Mouse (Mus musculus) heart, embryonic 14.5 days (tissue): ENCODE measurements at regions not wholly inside any gene's neighbourhood (a gene's known extent, or its start where the extent isn't known, plus 50 kb on each side); places are given as distances from the start of the nearest gene placed in this dataset.

Source experiments
- ATAC-seq: fragments of 200-750 bp; cut with Nextera tagmentation; 2 replicates; pipeline ENCODE4 v1.8.0; 2017; ENCODE audit warnings: low read depth, moderate TSS enrichment; ENCODE audit not compliant: insufficient number of reproducible peaks, insufficient read depth, low FRiP score
- H3K27ac ChIP-seq, 2 experiments: fragments of 200-500 bp in 1 of 2; fragments of 300-500 bp in 1 of 2; sonication (generic) in 1 of 2; replicated peaks in 1 of 2; 2 replicates each; pipeline ENCODE4 v1.5.1; 2012 to 2014; ENCODE audit warnings: low read depth in 2 of 2, low read length in 2 of 2, control low read depth in 1 of 2, mild to moderate bottlenecking in 1 of 2, mixed read lengths in 1 of 2; ENCODE audit not compliant: control insufficient read depth in 1 of 2, insufficient read depth in 1 of 2
- H3K27me3 ChIP-seq: fragments of 300-500 bp; sonication (generic); 2 replicates; pipeline ENCODE4 v1.6.1; 2014; ENCODE audit warnings: mild to moderate bottlenecking, low read length, control low read depth; ENCODE audit not compliant: control insufficient read depth, insufficient read depth
- H3K36me3 ChIP-seq: fragments of 300-500 bp; sonication (generic); 2 replicates; pipeline ENCODE4 v1.6.1; 2014; ENCODE audit warnings: mild to moderate bottlenecking, control low read depth, low read length, mixed read lengths; ENCODE audit not compliant: control insufficient read depth, insufficient read depth
- H3K4me1 ChIP-seq, 2 experiments: fragments of 200-500 bp in 1 of 2; fragments of 300-500 bp in 1 of 2; sonication (generic) in 1 of 2; 2 replicates each; pipeline ENCODE4 v1.6.1; 2012 to 2014; ENCODE audit warnings: low read length in 2 of 2, control low read depth in 1 of 2, mixed read lengths in 1 of 2; ENCODE audit not compliant: control insufficient read depth in 2 of 2, insufficient read depth in 2 of 2
- H3K4me2 ChIP-seq: fragments of 300-500 bp; sonication (generic); 2 replicates; pipeline ENCODE4 v1.6.1; 2014; ENCODE audit warnings: mild to moderate bottlenecking, low read length
- H3K4me3 ChIP-seq, 2 experiments: fragments of 200-500 bp in 1 of 2; fragments of 300-500 bp in 1 of 2; sonication (generic) in 1 of 2; 2 replicates each; pipeline ENCODE4 v1.5.1; 2012 to 2014; ENCODE audit warnings: low read length in 2 of 2, mild to moderate bottlenecking in 2 of 2, control low read depth in 1 of 2, low read depth in 1 of 2, moderate library complexity in 1 of 2; ENCODE audit not compliant: control insufficient read depth in 1 of 2, insufficient read depth in 1 of 2
- H3K9ac ChIP-seq: fragments of 300-500 bp; sonication (generic); 2 replicates; pipeline ENCODE4 v1.6.1; 2014; ENCODE audit warnings: mild to moderate bottlenecking, low read length
- H3K9me3 ChIP-seq: fragments of 300-500 bp; sonication (generic); 2 replicates; pipeline ENCODE4 v1.6.1; 2016; ENCODE audit warnings: low read length, control low read depth; ENCODE audit not compliant: control insufficient read depth
- WGBS: fragments of 180-500 bp; shearing (Covaris S2); extraction: QIAGEN DNeasy Blood & Tissue Kit; methylation state at CpG from one replicate; pipeline ENCODE4 v1.1.7; 2014; 5-methylcytosine and 5-hydroxymethylcytosine counted together

DNA sequence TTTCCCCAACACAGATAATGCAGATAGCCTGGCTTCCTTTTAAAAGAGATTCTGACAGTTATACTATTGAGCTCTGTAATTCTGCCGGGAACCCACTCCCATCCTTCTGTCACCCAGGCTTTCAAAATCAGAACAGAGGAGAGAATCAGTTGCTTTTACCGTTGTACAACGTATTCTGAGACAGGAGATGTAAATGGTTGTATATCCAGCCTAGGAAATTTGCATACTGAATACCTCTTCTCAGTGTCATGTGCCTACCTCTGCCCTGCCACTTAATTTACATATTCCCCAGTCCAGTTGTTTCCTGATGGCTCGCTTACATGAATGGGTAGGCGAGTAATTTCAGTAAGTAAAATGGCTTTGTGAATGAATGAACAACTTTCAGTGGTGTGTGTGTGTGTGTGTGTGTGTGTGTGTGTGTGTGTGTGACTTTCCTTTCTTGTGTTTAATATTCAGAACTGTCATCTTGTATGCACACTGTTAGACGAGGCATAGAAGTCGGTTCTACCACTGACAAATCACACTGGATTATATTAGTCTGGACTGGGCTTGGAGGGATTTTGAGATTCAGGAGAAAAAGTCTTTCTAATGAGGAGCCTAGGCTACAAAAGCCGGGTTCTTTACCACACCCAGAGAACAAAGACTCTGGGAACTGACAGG is 282.2 kb upstream of the Cdh6 start:
- Histone ChIP-seq H3K4me3 (no peak overlapping the region), H3K4me2 (no peak overlapping the region), H3K4me1 (no peaks in the 10 kb centered on the region), H3K27ac (no peak overlapping the region), H3K27me3 (no peaks in the 10 kb centered on the region), H3K9me3 (no peaks in the 10 kb centered on the region), H3K9ac (no peak overlapping the region), H3K36me3 (no peaks in the 10 kb centered on the region)
- 73% methylated on average over 8 of the region's 8 CpGs for WGBS
- ATAC-seq = no peak

DNA sequence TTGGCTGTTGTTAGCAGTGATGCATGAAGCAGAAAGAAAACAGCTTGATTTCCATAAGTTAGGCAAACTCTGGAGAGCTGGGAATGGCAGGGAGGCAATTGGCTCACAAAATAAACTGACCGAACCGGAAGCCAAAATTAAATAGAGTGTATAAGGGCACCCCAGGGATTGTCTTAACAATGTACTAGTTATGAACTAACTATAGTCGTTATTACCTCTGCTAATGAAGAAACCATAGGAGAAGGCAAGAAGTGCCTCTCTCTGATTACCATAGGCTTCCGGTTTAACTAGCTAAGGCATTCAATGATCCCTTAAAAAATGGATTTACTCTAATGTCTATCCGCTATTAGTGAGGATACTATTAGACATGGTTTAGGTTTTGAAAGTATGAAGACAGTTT is 276.9 kb upstream of the Cdh6 start:
- Histone ChIP-seq H3K36me3 (no peaks in the 10 kb centered on the region), H3K9me3 (no peaks in the 10 kb centered on the region), H3K4me3 (no peak overlapping the region), H3K27ac (no peak overlapping the region), H3K27me3 (no peaks in the 10 kb centered on the region), H3K9ac (no peak overlapping the region), H3K4me2 (no peak overlapping the region), H3K4me1 (no peaks in the 10 kb centered on the region)
- WGBS = 90% methylated on average over 5 of the region's 5 CpGs
- ATAC-seq = no peak

- H3K4me2 ChIP-seq = no peak overlapping the region
- no peaks in the 10 kb centered on the region for H3K9me3 ChIP-seq
- no peaks in the 10 kb centered on the region for H3K36me3 ChIP-seq
- no peaks in the 10 kb centered on the region for H3K27me3 ChIP-seq
- H3K27ac ChIP-seq = no peak overlapping the region
- ATAC-seq = no peak
- no peak overlapping the region for H3K9ac ChIP-seq
- no peaks in the 10 kb centered on the region for H3K4me1 ChIP-seq
- H3K4me3 ChIP-seq = no peak overlapping the region
- WGBS = 41% methylated on average over 1 of the region's 1 CpGs
Measured at GRCm38 (mm10) chr15:13434608-13435007, 261.1 kb upstream of the Cdh6 start.

DNA sequence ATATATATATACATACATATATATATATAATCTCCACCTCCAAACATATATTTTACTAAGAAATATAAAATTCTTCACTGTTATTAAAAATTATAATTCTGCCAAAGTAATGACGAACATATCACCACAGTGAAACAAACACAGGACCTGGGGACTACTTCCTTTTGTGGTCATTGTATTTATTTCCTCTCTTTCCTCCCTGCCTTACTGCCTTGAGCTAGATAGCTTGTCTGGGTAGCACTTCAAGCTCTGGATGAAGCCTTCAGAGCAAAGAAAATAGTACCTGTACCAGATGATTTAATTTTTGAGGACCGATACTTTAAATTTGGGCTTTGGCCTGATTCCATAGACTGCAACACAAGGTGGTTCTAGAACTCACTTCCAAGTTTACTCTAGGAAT is 259.5 kb upstream of the Cdh6 start:
- no peak overlapping the region for H3K27ac ChIP-seq
- no peak overlapping the region for H3K4me2 ChIP-seq
- ATAC-seq = no peak
- H3K4me3 ChIP-seq = no peak overlapping the region
- no peaks in the 10 kb centered on the region for H3K27me3 ChIP-seq
- no peaks in the 10 kb centered on the region for H3K9me3 ChIP-seq
- H3K36me3 ChIP-seq = no peaks in the 10 kb centered on the region
- 83% methylated on average over 2 of the region's 2 CpGs for WGBS
- H3K4me1 ChIP-seq = no peaks in the 10 kb centered on the region
- no peak overlapping the region for H3K9ac ChIP-seq

DNA sequence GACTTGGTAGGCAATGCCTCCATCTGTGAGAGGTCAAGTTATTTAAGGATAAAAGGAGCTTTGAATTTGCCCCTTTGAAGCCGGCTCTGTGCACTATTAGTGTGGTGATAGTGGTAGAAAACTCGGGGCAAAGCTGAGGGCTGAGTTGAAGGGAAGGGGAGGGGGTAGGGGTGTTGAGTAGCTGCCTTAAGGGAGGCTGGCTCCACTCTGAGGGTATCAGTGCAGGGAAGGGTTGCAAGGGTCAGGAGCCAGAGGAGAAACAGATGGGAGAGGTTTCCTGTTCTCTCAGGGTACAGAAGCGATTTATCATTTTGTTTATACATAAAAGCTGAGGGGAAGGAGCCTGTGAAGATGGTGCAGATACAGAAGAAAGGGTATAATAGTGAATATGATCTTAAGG is 246.1 kb upstream of the Cdh6 start:
- no peak overlapping the region for H3K4me2 ChIP-seq
- 26% methylated on average over 3 of the region's 3 CpGs for WGBS
- H3K9ac ChIP-seq = no peak overlapping the region
- ATAC-seq = no peak
- no peaks in the 10 kb centered on the region for H3K36me3 ChIP-seq
- no peak overlapping the region for H3K4me3 ChIP-seq
- no peak overlapping the region for H3K27ac ChIP-seq
- no peaks in the 10 kb centered on the region for H3K27me3 ChIP-seq
- H3K4me1 ChIP-seq = no peaks in the 10 kb centered on the region
- H3K9me3 ChIP-seq = no peaks in the 10 kb centered on the region

GRCm38 (mm10) chr15:13410065-13410688 is 236.7 kb upstream of the Cdh6 start:
- Histone ChIP-seq H3K4me1 (peaks cover 0 to 6% of the 10 kb centered on the region in 2 experiments; a peak in 3 of 4 replicates), H3K4me3 (no peak overlapping the region), H3K27me3 (no peaks in the 10 kb centered on the region), H3K9me3 (no peaks in the 10 kb centered on the region), H3K9ac (no peak overlapping the region), H3K36me3 (no peaks in the 10 kb centered on the region), H3K4me2 (peak overlapping the region; percentile 43), H3K27ac (no peak overlapping the region)
- 35% methylated on average over 11 of the region's 11 CpGs for WGBS
- ATAC-seq = no peak

- Histone ChIP-seq H3K27me3 (no peaks in the 10 kb centered on the region), H3K4me2 (no peak overlapping the region), H3K27ac (no peak overlapping the region), H3K9me3 (no peaks in the 10 kb centered on the region), H3K9ac (no peak overlapping the region), H3K4me3 (no peak overlapping the region), H3K4me1 (no peaks in the 10 kb centered on the region), H3K36me3 (no peaks in the 10 kb centered on the region)
- ATAC-seq = no peak
- WGBS = 77% methylated on average over 6 of the region's 6 CpGs
Measured at GRCm38 (mm10) chr15:13393155-13393554, 219.7 kb upstream of the Cdh6 start.

DNA sequence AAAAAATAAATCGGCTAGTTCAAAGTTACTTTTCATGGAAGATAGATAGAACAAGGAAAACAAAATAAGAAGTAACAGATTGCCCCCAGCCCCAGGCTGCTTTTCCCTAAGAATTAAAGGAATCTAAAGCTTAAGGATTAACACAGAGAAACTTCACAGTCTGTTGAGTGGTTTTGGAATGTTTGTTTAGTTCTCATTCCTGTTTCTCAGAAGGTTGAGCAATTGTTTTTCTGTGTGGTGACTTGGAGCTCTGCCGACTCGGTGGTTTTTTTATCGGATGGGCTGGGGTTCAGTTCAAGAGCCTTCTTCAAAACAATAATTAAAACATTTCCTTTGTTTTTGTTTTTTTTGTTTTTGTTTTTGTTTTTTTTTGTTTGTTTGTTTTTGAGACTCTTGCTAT is 217.9 kb upstream of the Cdh6 start:
- H3K36me3 ChIP-seq = no peaks in the 10 kb centered on the region
- H3K4me3 ChIP-seq = no peak overlapping the region
- no peak for ATAC-seq
- H3K27me3 ChIP-seq = no peaks in the 10 kb centered on the region
- 80% methylated on average over 4 of the region's 4 CpGs for WGBS
- no peak overlapping the region for H3K9ac ChIP-seq
- no peaks in the 10 kb centered on the region for H3K9me3 ChIP-seq
- H3K4me2 ChIP-seq = no peak overlapping the region
- H3K27ac ChIP-seq = no peak overlapping the region
- no peaks in the 10 kb centered on the region for H3K4me1 ChIP-seq
